Mouse (Mus musculus): ENCODE data around the gene Mrpl44.

DNA sequence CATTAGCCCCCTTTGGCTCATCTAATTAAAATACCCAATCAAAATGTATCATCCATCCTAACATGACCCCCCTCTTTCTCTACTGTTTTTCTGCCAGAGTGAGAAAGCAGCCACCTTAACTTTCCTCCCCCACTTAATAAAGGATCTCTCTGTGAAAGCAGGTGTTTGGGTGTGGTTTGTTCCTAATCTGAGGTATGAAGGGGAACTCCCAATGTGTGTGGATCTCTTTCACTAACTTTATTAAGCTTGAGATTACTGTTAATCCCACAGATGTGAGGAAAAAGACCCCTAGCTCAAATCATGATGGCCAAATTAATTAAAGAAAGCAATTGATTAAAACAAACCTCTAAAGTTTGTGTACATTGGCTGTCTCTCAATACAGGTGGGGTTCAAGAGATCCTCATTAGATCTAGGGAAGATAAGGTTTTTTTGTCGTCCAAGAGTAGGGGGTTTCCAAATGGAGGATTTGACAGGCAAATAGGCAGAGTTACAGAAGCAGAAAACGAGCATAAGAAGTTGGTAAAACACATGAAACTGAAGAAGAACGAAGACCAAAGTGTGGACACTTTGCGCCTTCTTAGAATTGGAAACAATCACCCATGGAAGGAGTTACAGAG lies 1.5 kb upstream of the Mrpl44 start:
- TF ChIP-seq CTCF (conservative IDR thresholded peaks at IDR 0.05; ENCODE audit: low read length) (no peak), POU5F1 (IDR thresholded peaks at IDR 0.05; ENCODE audit: borderline replicate concordance, low read length) (no peak)
